Mouse (Mus musculus): ENCODE measurements around the gene Tulp4. TPM values are rescaled to one million over a fixed set of nuclear protein-coding genes. Genes with fewer than 3 reads are reported as not detected.

Gene Tulp4
- polyA plus RNA-seq, 1 experiment from 2014 or later = 177 TPM

DNA sequence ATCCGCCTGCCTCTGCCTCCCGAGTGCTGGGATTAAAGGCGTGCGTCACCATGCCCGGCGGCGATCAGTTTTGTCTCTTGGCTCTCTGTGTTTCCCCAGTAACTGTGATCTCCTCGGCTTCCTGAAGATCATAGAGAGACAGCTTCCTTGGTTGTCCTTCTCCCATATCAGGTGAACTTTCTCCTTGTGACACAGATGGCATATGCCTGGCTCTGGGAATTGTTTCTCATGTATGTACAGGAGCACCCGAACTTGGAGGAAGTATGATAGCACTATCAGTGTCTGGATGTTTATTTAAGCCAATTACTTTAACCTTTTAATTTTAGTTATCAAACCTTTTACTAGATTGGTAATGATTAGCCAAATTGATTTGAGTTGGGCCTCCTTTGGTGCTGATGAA, 8.8 kb downstream of the Tulp4 start:
- H3K36me3 ChIP-seq (replicated peaks; ENCODE audit: control insufficient read depth, insufficient read depth) = peaks cover 19% of the 10 kb centered on the region; the same call in 1 of the 2 replicates
- ATAC-seq (ENCODE audit: low FRiP score) = no peak
- no peak for DNase-seq (ENCODE audit: low spot score)
- H3K9me3 ChIP-seq (ENCODE audit: control insufficient read depth, low read length) = no peaks in the 10 kb centered on the region
- H3K4me2 ChIP-seq (replicated peaks) = no peak overlapping the region
- no peaks in the 10 kb centered on the region for H3K27me3 ChIP-seq (ENCODE audit: control insufficient read depth, insufficient read depth, low read length)
- peaks cover 16% of the 10 kb centered on the region; the same call in 1 of the 2 replicates for H3K4me1 ChIP-seq (replicated peaks; ENCODE audit: control insufficient read depth, insufficient read depth, low read length)
- no peak overlapping the region for H3K4me3 ChIP-seq (replicated peaks; ENCODE audit: low read length)
- 97% methylated on average over 9 of the region's 9 CpGs for WGBS
- H3K27ac ChIP-seq = no peak overlapping the region
- H3K9ac ChIP-seq = no peak overlapping the region

DNA sequence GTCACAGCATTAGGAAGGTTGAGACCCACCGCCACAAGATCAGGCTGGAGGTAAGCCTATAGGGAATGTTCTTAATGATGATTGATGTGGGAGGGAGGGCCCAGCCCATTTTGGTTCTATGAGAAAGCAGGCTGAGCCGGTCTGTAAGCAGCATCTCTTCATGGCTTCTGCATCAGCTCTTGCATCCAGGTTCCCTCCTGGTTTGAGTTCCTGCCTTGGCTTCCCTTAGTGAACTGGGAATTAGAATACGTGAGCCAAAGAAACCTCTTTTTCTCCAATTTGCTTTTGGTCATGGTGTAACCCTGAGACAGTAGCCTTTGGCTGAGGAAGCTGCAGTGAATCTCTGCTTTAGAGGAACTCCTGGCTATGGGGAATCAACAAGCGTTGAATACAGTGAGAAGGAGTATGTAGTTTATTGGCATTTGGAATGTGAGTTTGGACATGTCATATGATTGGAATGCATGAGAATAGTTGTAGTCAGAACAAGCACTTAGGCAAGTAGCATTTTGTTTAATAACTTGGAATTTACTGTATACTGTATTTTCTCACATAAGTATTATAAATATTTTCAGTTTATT, 11.0 kb downstream of the Tulp4 start:
- Histone ChIP-seq H3K27ac (no peak overlapping the region), H3K27me3 (ENCODE audit: control insufficient read depth, insufficient read depth, low read length) (no peaks in the 10 kb centered on the region), H3K4me2 (replicated peaks) (no peak overlapping the region), H3K4me1 (replicated peaks; ENCODE audit: control insufficient read depth, insufficient read depth, low read length) (peaks cover 12% of the 10 kb centered on the region; the same call in 1 of the 2 replicates), H3K36me3 (replicated peaks; ENCODE audit: control insufficient read depth, insufficient read depth) (peaks cover 23% of the 10 kb centered on the region), H3K9ac (no peak overlapping the region), H3K4me3 (replicated peaks; ENCODE audit: low read length) (no peak overlapping the region), H3K9me3 (ENCODE audit: control insufficient read depth, low read length) (no peaks in the 10 kb centered on the region)
- WGBS = 66% methylated on average over 4 of the region's 4 CpGs
- no peak for DNase-seq (ENCODE audit: low spot score)
- ATAC-seq (ENCODE audit: low FRiP score) = no peak

DNA sequence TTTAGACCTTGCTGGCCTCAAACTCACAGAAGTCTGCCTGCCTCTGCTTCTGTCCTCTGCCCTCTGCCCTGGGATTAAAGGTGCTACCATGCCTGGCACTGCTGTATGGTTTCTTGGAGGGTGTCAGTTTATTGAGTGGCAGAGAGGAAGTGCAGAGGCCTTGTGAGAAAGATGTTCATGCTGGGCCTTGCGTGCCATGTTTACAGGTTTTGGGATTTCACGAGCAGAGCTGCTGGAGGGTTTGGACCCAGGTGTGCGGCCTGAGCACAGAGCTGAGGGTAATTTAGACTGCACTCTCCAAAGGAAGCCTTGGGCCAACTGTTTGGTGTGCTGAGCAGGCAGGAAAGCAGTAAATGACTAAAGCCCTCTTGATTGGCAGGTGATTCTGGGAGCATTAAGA, 11.7 kb downstream of the Tulp4 start:
- ATAC-seq (ENCODE audit: low FRiP score) (no peak), DNase-seq (ENCODE audit: low spot score) (no peak)
- 82% methylated on average over 3 of the region's 3 CpGs for WGBS
- peaks cover 30% of the 10 kb centered on the region for H3K36me3 ChIP-seq (replicated peaks; ENCODE audit: control insufficient read depth, insufficient read depth)
- H3K9ac ChIP-seq = no peak overlapping the region
- no peaks in the 10 kb centered on the region for H3K9me3 ChIP-seq (ENCODE audit: control insufficient read depth, low read length)
- H3K27me3 ChIP-seq (ENCODE audit: control insufficient read depth, insufficient read depth, low read length) = no peaks in the 10 kb centered on the region
- no peak overlapping the region for H3K4me2 ChIP-seq (replicated peaks)
- no peak overlapping the region for H3K4me3 ChIP-seq (replicated peaks; ENCODE audit: low read length)
- no peak overlapping the region for H3K27ac ChIP-seq
- H3K4me1 ChIP-seq (replicated peaks; ENCODE audit: control insufficient read depth, insufficient read depth, low read length) = peaks cover 12% of the 10 kb centered on the region; the same call in 1 of the 2 replicates

DNA sequence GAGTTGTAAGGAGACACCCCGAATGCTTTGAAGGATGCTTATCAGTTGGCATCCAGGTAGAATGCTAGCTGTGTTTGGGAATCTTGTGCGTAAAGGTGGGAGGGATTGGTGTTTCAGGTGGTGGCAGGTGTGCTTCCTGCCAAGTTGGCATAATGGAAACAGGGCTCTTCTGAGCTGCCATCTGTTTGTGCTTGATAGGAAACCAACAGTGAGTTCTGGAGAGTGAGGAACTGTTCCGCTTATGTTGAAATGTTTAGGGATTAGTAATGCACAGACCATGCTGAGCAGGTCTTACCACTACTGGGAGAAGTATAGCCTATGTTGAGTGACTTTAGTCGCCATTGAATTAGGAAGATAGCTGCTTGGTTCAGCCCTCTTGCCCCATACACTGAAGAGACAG, 12.6 kb downstream of the Tulp4 start:
- H3K9ac ChIP-seq = no peak overlapping the region
- no peak for DNase-seq (ENCODE audit: low spot score)
- ATAC-seq (ENCODE audit: low FRiP score) = no peak

DNA sequence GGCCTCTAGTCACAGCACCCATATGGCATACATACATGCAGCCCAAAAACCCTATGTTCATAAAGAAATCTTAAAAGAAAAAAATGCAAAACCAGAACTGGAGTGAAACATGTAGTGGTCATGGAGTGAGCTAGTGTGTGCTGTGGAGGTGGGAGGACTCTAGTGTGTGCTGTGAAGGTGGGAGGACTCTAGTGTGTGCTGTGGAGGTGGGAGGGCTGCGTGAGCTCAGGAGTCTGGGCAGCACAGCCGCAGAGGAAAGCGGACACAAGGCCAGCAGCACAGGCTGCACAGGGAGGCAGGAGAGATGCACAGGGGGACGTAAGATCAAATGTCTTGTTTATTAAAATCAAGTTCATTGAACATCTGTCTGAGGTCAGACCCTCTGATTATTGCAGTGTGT, 17.5 kb downstream of the Tulp4 start:
- H3K27me3 ChIP-seq (ENCODE audit: control insufficient read depth, insufficient read depth, low read length) = no peaks in the 10 kb centered on the region
- H3K4me1 ChIP-seq (replicated peaks; ENCODE audit: control insufficient read depth, insufficient read depth, low read length) = peaks cover 3% of the 10 kb centered on the region; the same call in 1 of the 2 replicates
- DNase-seq (ENCODE audit: low spot score) = no peak
- H3K9ac ChIP-seq = no peak overlapping the region
- 87% methylated on average over 4 of the region's 4 CpGs for WGBS
- peaks cover 38% of the 10 kb centered on the region for H3K36me3 ChIP-seq (replicated peaks; ENCODE audit: control insufficient read depth, insufficient read depth)
- H3K27ac ChIP-seq = no peak overlapping the region
- H3K4me2 ChIP-seq (replicated peaks) = no peak overlapping the region
- ATAC-seq (ENCODE audit: low FRiP score) = no peak
- no peak overlapping the region for H3K4me3 ChIP-seq (replicated peaks; ENCODE audit: low read length)
- no peaks in the 10 kb centered on the region for H3K9me3 ChIP-seq (ENCODE audit: control insufficient read depth, low read length)

More for the DNA sequence above, 12.6 kb downstream of the Tulp4 start:
- Histone ChIP-seq H3K27me3 (ENCODE audit: control insufficient read depth, insufficient read depth, low read length) (no peaks in the 10 kb centered on the region), H3K4me1 (replicated peaks; ENCODE audit: control insufficient read depth, insufficient read depth, low read length) (peaks cover 12% of the 10 kb centered on the region; the same call in 1 of the 2 replicates), H3K4me3 (replicated peaks; ENCODE audit: low read length) (no peak overlapping the region), H3K36me3 (replicated peaks; ENCODE audit: control insufficient read depth, insufficient read depth) (peaks cover 40% of the 10 kb centered on the region), H3K4me2 (replicated peaks) (no peak overlapping the region), H3K27ac (no peak overlapping the region), H3K9me3 (ENCODE audit: control insufficient read depth, low read length) (no peaks in the 10 kb centered on the region)
- WGBS = 89% methylated on average over 4 of the region's 4 CpGs

DNA sequence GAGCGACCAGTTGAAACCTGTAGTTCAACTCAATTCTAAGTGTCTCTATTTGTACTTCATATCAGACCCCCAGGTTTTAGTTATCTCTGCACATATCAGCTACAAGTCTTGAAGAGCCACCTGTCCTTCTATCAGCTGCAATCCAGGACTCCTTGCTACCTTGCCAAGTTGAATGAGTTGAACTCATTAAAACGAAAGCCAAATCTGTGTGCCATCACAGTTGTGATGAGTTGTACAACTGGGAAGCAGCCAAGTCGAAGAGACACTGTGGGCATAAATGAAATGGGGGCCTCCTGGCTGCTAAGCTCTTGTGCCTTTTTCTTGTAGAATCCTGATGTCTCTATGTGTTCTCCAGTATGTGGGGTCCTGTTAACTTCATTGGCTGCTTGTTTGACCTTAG, 19.2 kb downstream of the Tulp4 start:
- no peak for ATAC-seq (ENCODE audit: low FRiP score)
- WGBS = 97% methylated on average over 3 of the region's 3 CpGs
- H3K4me2 ChIP-seq (replicated peaks) = no peak overlapping the region

DNA sequence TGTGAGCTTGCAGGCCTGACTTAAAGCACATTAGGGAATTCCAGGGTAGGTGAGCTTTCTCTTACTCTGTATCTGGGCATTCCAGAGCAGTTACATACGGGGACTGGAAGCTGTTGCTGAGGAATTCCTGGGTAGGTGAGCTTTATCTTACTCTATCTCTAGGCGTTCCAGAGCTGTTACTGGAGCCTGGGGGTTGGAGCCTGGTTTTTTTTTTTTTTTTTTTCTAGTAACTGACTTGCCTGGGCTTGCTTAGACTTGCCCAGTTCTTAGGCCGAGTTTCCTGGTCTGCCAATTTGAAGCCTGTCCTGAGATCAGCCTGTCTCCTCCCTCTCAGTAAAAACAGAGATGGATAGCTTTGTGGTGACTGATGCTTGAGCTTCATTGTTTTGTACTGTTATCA, 21.8 kb downstream of the Tulp4 start:
- H3K4me2 ChIP-seq (replicated peaks) = no peak overlapping the region
- H3K9me3 ChIP-seq (ENCODE audit: control insufficient read depth, low read length) = no peaks in the 10 kb centered on the region
- H3K27me3 ChIP-seq (ENCODE audit: control insufficient read depth, insufficient read depth, low read length) = no peaks in the 10 kb centered on the region
- DNase-seq (ENCODE audit: low spot score) = no peak
- no peak overlapping the region for H3K9ac ChIP-seq
- no peak overlapping the region for H3K4me3 ChIP-seq (replicated peaks; ENCODE audit: low read length)
- H3K36me3 ChIP-seq (replicated peaks; ENCODE audit: control insufficient read depth, insufficient read depth) = peaks cover 26% of the 10 kb centered on the region
- ATAC-seq (ENCODE audit: low FRiP score) = no peak
- H3K4me1 ChIP-seq (replicated peaks; ENCODE audit: control insufficient read depth, insufficient read depth, low read length) = no peaks in the 10 kb centered on the region
- no peak overlapping the region for H3K27ac ChIP-seq
- 70% methylated on average over 3 of the region's 3 CpGs for WGBS

More for the DNA sequence above, 19.2 kb downstream of the Tulp4 start:
- Histone ChIP-seq H3K4me1 (replicated peaks; ENCODE audit: control insufficient read depth, insufficient read depth, low read length) (no peaks in the 10 kb centered on the region), H3K4me3 (replicated peaks; ENCODE audit: low read length) (no peak overlapping the region), H3K36me3 (replicated peaks; ENCODE audit: control insufficient read depth, insufficient read depth) (peaks cover 38% of the 10 kb centered on the region), H3K9ac (no peak overlapping the region), H3K27ac (no peak overlapping the region), H3K27me3 (ENCODE audit: control insufficient read depth, insufficient read depth, low read length) (no peaks in the 10 kb centered on the region), H3K9me3 (ENCODE audit: control insufficient read depth, low read length) (no peaks in the 10 kb centered on the region)
- no peak for DNase-seq (ENCODE audit: low spot score)

DNA sequence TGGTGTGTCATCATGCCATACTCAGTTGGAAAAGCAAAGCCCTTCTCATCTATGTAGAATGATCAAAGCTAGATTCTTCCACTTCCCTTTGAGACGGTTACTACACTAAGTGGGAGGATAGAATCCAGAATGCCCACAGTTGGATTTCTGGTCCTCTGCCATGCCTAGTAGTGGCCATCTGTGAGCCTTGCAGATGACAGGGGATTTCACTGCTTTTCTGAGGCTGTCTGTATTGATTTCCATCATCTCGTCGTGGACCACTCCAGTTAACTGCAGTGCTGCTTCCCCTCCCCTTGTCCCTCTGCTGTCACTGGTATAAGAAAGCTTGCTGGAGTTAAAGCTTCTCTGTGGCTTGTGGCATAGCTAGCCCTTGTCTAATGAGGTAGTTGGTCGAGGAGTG, 23.1 kb downstream of the Tulp4 start:
- Histone ChIP-seq H3K4me3 (replicated peaks; ENCODE audit: low read length) (no peak overlapping the region), H3K9me3 (ENCODE audit: control insufficient read depth, low read length) (no peaks in the 10 kb centered on the region), H3K36me3 (replicated peaks; ENCODE audit: control insufficient read depth, insufficient read depth) (peaks cover 12% of the 10 kb centered on the region), H3K27ac (no peak overlapping the region), H3K27me3 (ENCODE audit: control insufficient read depth, insufficient read depth, low read length) (no peaks in the 10 kb centered on the region), H3K4me2 (replicated peaks) (no peak overlapping the region), H3K9ac (no peak overlapping the region), H3K4me1 (replicated peaks; ENCODE audit: control insufficient read depth, insufficient read depth, low read length) (no peaks in the 10 kb centered on the region)
- ATAC-seq (ENCODE audit: low FRiP score) = no peak
- 69% methylated on average over 4 of the region's 4 CpGs for WGBS
- DNase-seq (ENCODE audit: low spot score) = no peak

DNA sequence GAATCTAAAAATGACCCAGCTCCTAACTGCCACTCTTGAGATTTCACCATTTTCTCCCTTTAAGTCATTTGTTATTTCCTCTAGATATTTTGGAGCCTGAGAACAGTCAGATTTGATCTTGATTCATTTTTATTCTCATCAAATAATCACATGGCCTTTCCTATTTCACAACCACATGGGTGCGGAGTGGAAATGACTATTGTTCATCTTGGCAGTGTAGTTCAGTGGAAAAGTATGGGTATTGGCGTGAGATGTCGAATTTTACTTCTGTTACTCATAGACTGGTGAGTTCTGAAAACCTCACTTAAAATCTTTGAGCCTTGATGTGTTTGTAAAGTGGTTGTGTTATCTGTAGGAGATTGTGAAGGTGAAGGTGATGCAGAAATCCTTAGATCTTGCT, 24.8 kb downstream of the Tulp4 start:
- no peak overlapping the region for H3K27ac ChIP-seq
- ATAC-seq (ENCODE audit: low FRiP score) (no peak), DNase-seq (ENCODE audit: low spot score) (no peak)
- no peaks in the 10 kb centered on the region; the same call in none of the 2 replicates for H3K36me3 ChIP-seq (replicated peaks; ENCODE audit: control insufficient read depth, insufficient read depth)
- no peaks in the 10 kb centered on the region for H3K27me3 ChIP-seq (ENCODE audit: control insufficient read depth, insufficient read depth, low read length)
- 96% methylated on average over 3 of the region's 3 CpGs for WGBS
- no peaks in the 10 kb centered on the region for H3K4me1 ChIP-seq (replicated peaks; ENCODE audit: control insufficient read depth, insufficient read depth, low read length)
- H3K4me2 ChIP-seq (replicated peaks) = no peak overlapping the region
- H3K9me3 ChIP-seq (ENCODE audit: control insufficient read depth, low read length) = no peaks in the 10 kb centered on the region
- H3K4me3 ChIP-seq (replicated peaks; ENCODE audit: low read length) = no peak overlapping the region
- no peak overlapping the region for H3K9ac ChIP-seq

DNA sequence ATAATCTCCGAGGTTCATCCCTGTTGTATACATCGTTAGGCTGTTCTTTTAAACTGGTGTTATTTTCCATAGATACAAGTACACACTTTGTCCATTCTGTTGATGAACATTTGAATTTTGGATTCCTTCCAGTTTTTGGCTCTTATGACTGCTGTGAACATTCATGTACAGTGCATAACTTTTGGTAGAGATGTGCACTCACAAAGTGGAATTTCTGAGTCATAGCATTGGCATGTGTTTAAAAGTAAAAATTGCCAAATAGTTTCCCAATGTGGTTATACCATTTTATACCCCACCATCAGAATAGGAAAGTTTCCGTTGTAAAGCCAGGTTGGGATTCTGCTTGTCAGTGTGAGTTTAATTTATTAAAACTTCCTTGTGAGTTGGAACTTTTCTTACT, 34.6 kb downstream of the Tulp4 start:
- WGBS = 92% methylated on average over 3 of the region's 3 CpGs
- ATAC-seq (ENCODE audit: low FRiP score) (no peak), DNase-seq (ENCODE audit: low spot score) (no peak)
- no peak overlapping the region for H3K4me3 ChIP-seq (replicated peaks; ENCODE audit: low read length)
- no peak overlapping the region for H3K4me2 ChIP-seq (replicated peaks)
- no peaks in the 10 kb centered on the region for H3K27me3 ChIP-seq (ENCODE audit: control insufficient read depth, insufficient read depth, low read length)
- no peaks in the 10 kb centered on the region for H3K4me1 ChIP-seq (replicated peaks; ENCODE audit: control insufficient read depth, insufficient read depth, low read length)
- H3K36me3 ChIP-seq (replicated peaks; ENCODE audit: control insufficient read depth, insufficient read depth) = peaks cover 23% of the 10 kb centered on the region
- no peaks in the 10 kb centered on the region for H3K9me3 ChIP-seq (ENCODE audit: control insufficient read depth, low read length)
- H3K27ac ChIP-seq = no peak overlapping the region
- H3K9ac ChIP-seq = no peak overlapping the region

Measured in hindbrain, embryonic 14.5 days (tissue).